Mouse (Mus musculus) testis, adult 2 months (tissue): ENCODE measurements around the gene Ifrd1. TPM values are rescaled to one million over a fixed set of nuclear protein-coding genes. Genes with fewer than 3 reads are reported as not detected.

Experiments used
- H3K27ac ChIP-seq: fragments of 200-500 bp; 2 replicates; pipeline ENCODE4 v1.5.1; 2012; ENCODE audit warnings: low read depth, low read length; ENCODE audit not compliant: control insufficient read depth, insufficient read depth
- H3K27me3 ChIP-seq: fragments of 200-500 bp; 2 replicates; pipeline ENCODE4 v1.6.1; 2012; ENCODE audit warnings: mild to moderate bottlenecking, low read length, moderate library complexity; ENCODE audit not compliant: control insufficient read depth, insufficient read depth
- H3K36me3 ChIP-seq: fragments of 200-500 bp; 2 replicates; pipeline ENCODE4 v1.6.1; 2012; ENCODE audit warnings: mild to moderate bottlenecking, low read length; ENCODE audit not compliant: control insufficient read depth, insufficient read depth
- H3K4me1 ChIP-seq: fragments of 200-500 bp; 2 replicates; pipeline ENCODE4 v1.6.1; 2012; ENCODE audit warnings: low read length; ENCODE audit not compliant: control insufficient read depth, insufficient read depth
- H3K4me3 ChIP-seq: fragments of 200-500 bp; 2 replicates; pipeline ENCODE4 v1.5.1; 2012; ENCODE audit warnings: low read depth, mild to moderate bottlenecking, low read length, moderate library complexity, mixed read lengths; ENCODE audit not compliant: control insufficient read depth
- CTCF ChIP-seq: fragments of 200-500 bp; IDR thresholded peaks from 2 replicates; pipeline ENCODE4 v1.5.1; 2012; ENCODE audit warnings: low read depth, mild to moderate bottlenecking, inconsistent platforms, low read length, moderate library complexity; ENCODE audit not compliant: control insufficient read depth, insufficient read depth, insufficient replicate concordance
- POLR2A ChIP-seq: fragments of 200-500 bp; IDR thresholded peaks from 2 replicates; pipeline ENCODE4 v1.6.1; 2012; ENCODE audit warnings: low read depth, mild to moderate bottlenecking, inconsistent platforms, low read length, moderate library complexity; ENCODE audit not compliant: control insufficient read depth
- polyA plus RNA-seq: library from polyadenylated mRNA; depleted of rRNA; stranded (reverse); fragments of >200 nt; gene quantifications from 2 replicates; pipeline ENCODE4 v1.2.3, GENCODE M21; 2012

The Ifrd1 gene
- polyA plus RNA-seq, 1 experiment, result 11.3 TPM

GRCm38 (mm10) chr12:40243241-40243640 is 5.1 kb downstream of the Ifrd1 start:
- no peak overlapping the region for H3K4me3 ChIP-seq

GRCm38 (mm10) chr12:40239161-40239560 is 9.1 kb downstream of the Ifrd1 start:
- no peak for TF ChIP-seq POLR2A
- TF ChIP-seq CTCF, result no peak
- H3K27ac ChIP-seq, result no peak overlapping the region
- no peak overlapping the region for H3K4me3 ChIP-seq
- H3K4me1 ChIP-seq, result no peaks in the 10 kb centered on the region
- H3K27me3 ChIP-seq, result no peaks in the 10 kb centered on the region
- no peaks in the 10 kb centered on the region for H3K36me3 ChIP-seq

More at GRCm38 (mm10) chr12:40243241-40243640, 5.1 kb downstream of the Ifrd1 start:
- TF ChIP-seq CTCF (no peak), POLR2A (no peak)
- no peaks in the 10 kb centered on the region for H3K4me1 ChIP-seq
- no peaks in the 10 kb centered on the region for H3K36me3 ChIP-seq
- H3K27me3 ChIP-seq, result no peaks in the 10 kb centered on the region
- no peak overlapping the region for H3K27ac ChIP-seq

GRCm38 (mm10) chr12:40232231-40232630 is 16.1 kb downstream of the Ifrd1 start:
- no peak overlapping the region for H3K27ac ChIP-seq
- TF ChIP-seq POLR2A (no peak), CTCF (no peak)

GRCm38 (mm10) chr12:40231632-40232031 is 16.7 kb downstream of the Ifrd1 start:
- Histone ChIP-seq H3K36me3 (no peaks in the 10 kb centered on the region), H3K27ac (no peak overlapping the region), H3K4me3 (no peak overlapping the region)

More at GRCm38 (mm10) chr12:40232231-40232630, 16.1 kb downstream of the Ifrd1 start:
- H3K36me3 ChIP-seq, result no peaks in the 10 kb centered on the region
- no peaks in the 10 kb centered on the region for H3K4me1 ChIP-seq
- no peak overlapping the region for H3K4me3 ChIP-seq
- no peaks in the 10 kb centered on the region for H3K27me3 ChIP-seq

GRCm38 (mm10) chr12:40224171-40224880 is 24.0 kb downstream of the Ifrd1 start:
- Histone ChIP-seq H3K27me3 (no peaks in the 10 kb centered on the region), H3K4me3 (peak overlapping the region; percentile 61), H3K36me3 (no peaks in the 10 kb centered on the region), H3K27ac (no peak overlapping the region), H3K4me1 (no peaks in the 10 kb centered on the region; the same call in 1 of the 2 replicates)
- TF ChIP-seq CTCF (no peak), POLR2A (no peak)

More at GRCm38 (mm10) chr12:40231632-40232031, 16.7 kb downstream of the Ifrd1 start:
- no peaks in the 10 kb centered on the region for H3K27me3 ChIP-seq
- no peaks in the 10 kb centered on the region for H3K4me1 ChIP-seq
- TF ChIP-seq POLR2A (no peak), CTCF (no peak)

- H3K36me3 ChIP-seq, result no peaks in the 10 kb centered on the region
- H3K27me3 ChIP-seq, result no peaks in the 10 kb centered on the region
- TF ChIP-seq POLR2A (no peak), CTCF (no peak)
- H3K4me1 ChIP-seq, result no peaks in the 10 kb centered on the region; the same call in 1 of the 2 replicates
- H3K4me3 ChIP-seq, result peak overlapping the region; percentile 90
- peak overlapping the region; percentile 79 for H3K27ac ChIP-seq
These were observed 24.6 kb downstream of the Ifrd1 start for GRCm38 (mm10) chr12:40223676-40224075.

GRCm38 (mm10) chr12:40223082-40223619 is 25.2 kb downstream of the Ifrd1 start:
- peak; percentile 99 for TF ChIP-seq POLR2A
- TF ChIP-seq CTCF, result no peak
- Histone ChIP-seq H3K4me1 (no peaks in the 10 kb centered on the region; the same call in 1 of the 2 replicates), H3K27ac (peak overlapping the region; percentile 92), H3K27me3 (no peaks in the 10 kb centered on the region), H3K36me3 (no peaks in the 10 kb centered on the region), H3K4me3 (peak overlapping the region; percentile 90)
